Mouse (Mus musculus) olfactory bulb, adult 2 months (tissue): ENCODE results near the gene Slain2.

Source experiments
- CTCF ChIP-seq: fragments of 200-500 bp; IDR thresholded peaks from 2 replicates; pipeline ENCODE4 v1.5.1; 2012; ENCODE audit warnings: low read depth, mild to moderate bottlenecking, low read length, moderate library complexity; ENCODE audit not compliant: insufficient read depth
- POLR2A ChIP-seq: fragments of 200-500 bp; IDR thresholded peaks from 2 replicates; pipeline ENCODE4 v1.6.1; 2012; ENCODE audit warnings: mild to moderate bottlenecking, low read depth, low read length, moderate library complexity; ENCODE audit not compliant: insufficient read depth

GRCm38 (mm10) chr5:72888260-72888659, 25.8 kb upstream of the Slain2 start:
- TF ChIP-seq POLR2A (no peak), CTCF (no peak)
